Mouse (Mus musculus): Measurements from ENCODE around the gene 9030612E09Rik.

- TF ChIP-seq EP300 (IDR thresholded peaks at IDR 0.05; ENCODE audit: low read depth): no peak
- TF ChIP-seq CTCF (IDR thresholded peaks at IDR 0.05; ENCODE audit: low read depth): no peak
These were observed 8.4 kb upstream of the 9030612E09Rik start for GRCm38 (mm10) chr10:43166146-43166545.
